Mouse (Mus musculus) A20 (cell line): ENCODE measurements at regions not wholly inside any gene's neighbourhood (a gene's known extent, or its start where the extent isn't known, plus 50 kb on each side); places are given as distances from the start of the nearest gene placed in this dataset.

ENCODE experiments used
- DNase-seq: peaks from one replicate; pipeline ENCODE4 v3.0.0-alpha.2; 2011; ENCODE audit warnings: low read depth, low spot score

DNA sequence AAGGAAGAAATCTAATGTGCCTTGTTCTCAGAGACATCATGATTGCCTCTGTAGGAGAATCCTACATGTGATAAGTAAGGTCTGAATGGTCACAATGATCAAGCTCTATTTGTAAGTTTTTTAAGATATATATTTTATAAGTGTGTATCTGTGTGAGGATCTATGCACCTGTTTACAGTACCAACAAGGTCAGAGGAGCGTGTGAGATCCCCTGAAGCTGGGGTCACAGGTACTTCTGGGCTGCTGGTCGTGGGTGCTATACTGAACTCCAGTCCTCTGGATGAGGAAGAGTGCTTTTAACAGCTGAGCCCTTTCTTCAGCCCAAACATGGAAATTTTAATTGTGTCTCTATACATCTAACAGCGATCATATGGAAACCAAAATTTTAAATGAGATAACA, 181.1 kb upstream of the Topaz1 start:
- DNase-seq = no peak

DNA sequence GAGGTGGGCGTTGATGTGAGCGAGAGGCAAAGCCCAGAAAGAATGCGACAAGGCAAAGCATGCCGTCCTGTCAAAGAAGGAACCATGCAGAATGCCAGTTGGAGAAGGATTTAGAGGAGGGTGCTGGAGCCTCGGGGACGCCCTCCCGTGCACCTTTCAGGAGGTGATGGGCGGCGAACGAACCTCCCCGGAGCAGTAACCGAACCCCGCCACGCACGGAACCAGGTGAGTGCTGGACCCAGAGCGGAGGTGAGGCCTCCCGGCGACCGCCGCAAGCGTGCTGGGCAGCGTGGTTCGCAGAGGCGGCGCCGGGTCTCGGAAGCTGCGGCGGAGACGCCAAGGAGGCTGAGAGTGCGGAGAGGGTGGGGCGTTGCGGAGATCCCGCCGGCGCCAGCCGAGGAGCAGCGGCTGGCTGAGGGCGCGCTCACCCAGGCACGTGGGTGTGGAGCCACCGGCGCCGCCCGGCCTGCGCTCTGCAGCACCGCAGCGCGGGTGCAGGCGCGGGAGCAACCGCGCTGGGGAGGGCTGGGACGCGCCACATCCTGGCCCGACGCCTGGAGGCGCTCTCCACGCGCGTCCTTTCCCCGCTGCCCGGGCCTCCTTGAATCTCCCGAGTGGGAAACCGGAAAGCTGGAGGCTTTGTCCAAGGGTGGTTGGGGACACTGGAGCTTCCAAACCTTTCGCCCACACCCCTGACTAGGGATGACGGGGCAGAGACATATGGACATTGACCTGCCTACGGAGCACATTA, 178.3 kb upstream of the Topaz1 start:
- DNase-seq = no peak

DNA sequence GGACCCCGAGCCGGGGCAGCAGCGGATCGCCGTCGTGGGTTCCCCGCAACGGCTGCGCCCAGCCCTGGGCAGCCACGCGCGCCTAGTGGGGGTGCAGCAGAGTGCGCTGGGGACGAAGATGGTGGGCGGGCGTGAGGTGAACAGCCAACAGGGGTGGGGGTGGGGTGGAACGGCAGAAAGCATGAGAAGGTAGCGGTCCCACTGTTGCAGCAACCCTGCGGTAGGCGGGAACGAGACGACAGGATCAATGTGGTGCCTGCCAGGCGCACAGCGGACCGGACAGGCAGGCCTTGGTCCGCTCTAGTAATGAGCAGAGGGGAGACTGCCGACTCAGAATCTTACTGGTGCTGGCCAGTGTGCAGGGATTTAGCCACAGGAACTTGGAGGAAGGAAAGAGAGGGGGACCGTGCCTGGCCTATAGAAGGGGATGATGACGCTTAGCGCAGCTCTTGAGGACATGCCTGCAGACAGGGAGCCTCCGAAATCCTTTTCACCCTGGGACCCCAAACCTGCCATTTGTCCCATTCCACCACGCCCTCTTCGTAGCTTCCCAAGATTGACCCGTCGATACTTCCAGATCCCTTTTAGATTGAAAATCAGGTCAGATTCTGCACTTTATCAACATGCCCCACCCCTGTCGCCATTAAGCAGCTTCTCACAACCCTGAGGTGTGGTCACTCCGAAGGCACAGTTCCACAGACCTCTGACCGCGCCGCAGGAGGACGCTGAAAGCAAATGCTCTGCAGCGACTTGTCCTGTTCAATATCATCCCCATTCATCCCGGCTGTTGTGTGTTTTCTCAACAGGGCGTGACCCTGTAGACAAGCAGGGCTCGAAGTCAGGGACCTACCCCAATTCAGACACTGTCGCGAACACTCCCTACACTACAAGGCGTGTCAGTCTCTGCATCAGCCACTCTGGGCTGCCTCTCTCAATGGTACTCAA, 177.4 kb upstream of the Topaz1 start:
- no peak for DNase-seq

DNA sequence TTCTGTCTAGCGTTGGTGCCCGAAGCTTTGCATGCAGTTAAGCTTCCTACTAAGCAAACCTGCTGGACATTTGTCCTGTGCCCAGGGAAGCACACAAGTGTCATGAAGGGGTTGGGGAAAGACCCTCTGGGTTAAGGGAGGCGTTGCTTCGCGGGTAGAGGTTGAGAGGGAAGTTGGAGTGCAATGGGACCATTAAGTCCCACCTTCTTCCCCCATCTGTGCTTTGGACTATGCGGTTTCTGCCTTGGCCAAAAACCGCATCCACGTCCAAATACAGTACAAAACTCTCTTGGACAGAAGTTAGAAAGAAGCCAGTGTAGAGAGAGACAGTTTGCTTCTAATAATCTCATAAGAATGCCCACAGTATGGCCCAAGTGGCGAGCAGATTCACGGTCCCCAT, 176.1 kb upstream of the Topaz1 start:
- no peak for DNase-seq

DNA sequence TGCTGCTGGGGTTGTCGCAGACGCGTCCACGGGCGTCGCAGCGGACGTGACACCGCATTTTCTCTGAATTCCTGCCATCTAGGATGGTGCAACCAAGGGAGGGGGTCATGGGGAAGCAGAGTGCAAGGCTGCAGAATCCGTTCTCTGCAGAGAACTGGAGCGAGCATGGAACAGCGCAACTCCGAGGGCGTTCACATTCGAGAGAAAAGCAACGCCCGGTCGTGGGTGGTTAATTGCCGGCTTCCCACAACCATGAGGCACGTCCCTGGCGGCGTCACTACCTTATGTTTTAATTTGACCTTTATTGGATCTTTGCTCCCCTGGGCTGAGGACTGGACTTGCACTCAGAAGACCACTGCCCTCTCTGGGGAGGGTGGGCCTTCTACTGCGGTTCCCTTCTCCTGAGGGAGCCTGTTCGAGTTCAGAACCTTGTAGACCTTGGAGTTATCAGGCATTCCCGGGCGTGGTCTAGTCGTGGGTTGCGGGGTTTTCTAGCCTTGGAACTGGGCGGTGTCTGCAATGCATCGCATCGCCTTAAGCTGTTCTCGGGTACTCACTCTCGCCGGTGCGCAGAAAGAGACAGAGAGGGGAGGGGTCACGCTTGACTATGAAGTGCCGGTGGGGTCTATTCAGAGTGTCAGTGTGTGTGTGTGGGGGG, 175.6 kb upstream of the Topaz1 start:
- no peak for DNase-seq

DNA sequence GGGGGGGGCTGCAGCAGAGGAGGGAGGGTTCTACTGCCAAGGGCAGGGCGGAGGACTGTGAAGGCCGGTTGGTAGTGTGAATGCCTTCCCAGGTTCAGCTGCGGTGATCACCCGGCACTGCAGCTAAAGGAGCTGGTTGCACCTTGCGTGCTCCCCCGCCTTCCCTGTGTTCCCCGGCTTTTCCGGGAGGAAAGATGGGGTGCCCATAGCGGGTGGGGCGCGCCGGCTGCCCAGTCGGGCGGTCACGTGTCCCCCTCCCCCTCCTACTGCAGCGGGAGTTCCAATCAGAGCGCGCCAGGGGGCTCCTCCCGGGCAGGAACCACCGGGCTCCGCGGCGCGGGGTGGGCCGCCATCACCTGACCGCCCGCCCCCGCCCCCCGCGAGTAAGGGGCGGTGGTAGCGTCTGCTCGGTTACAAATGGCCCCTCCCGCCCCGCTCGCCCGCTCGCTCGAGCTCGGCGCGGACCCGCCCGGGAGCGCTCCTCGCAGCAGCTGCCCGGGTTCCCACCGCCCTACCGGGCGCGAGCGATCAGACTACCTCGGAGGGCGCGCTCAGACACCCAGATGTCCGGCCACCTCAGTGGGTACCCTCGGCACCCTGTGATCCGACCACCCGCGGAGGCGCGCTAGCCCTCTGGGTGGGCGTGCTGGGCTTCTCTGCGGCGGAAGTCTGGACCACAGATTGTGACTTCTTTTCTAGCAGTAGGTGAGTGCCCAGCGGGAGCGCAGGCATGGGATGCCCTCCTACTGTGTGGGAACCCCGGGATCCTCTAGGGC, 174.9 kb upstream of the Topaz1 start:
- DNase-seq = no peak

DNA sequence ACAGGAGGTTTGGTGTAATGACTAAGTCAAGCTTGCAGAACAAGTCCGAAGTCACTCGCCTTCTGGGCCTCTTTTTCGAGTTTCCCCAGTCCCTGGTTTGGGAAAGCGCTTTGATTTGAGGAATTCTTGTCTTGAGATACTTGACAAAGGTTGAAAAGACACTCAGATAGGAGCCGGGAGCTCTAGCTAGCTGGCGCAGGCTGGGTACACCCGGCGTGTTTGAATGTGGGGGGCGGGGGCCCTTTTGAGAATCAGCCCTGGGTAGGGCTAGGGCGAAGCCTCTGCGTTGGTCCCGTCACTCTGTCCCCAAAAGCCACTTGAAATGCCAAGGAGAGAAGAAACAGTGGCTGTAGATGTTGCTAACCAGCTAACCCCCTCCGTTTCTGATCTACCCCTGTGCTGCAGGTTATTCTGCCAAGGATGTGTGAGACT, 174.3 kb upstream of the Topaz1 start:
- DNase-seq = no peak

DNA sequence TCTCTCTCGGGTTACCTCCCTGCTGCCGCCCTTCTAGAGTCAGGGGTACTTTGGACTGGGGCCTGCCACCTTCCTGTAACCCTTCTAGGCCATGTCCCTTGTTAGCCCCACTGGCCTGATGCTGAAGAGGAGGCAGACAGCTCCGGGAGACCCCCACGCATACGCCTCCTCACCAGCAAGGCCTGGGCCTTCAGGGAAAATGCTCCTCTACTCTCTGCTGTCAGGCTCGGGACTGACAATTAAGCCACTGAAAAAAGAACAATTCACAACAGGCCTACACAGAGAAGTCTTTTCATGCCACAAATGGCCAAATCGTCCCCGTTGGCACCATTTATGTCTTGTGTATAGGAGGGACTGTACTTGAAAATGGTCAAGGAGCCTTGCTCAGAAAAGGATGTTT, 161.9 kb upstream of the Topaz1 start:
- no peak for DNase-seq

DNA sequence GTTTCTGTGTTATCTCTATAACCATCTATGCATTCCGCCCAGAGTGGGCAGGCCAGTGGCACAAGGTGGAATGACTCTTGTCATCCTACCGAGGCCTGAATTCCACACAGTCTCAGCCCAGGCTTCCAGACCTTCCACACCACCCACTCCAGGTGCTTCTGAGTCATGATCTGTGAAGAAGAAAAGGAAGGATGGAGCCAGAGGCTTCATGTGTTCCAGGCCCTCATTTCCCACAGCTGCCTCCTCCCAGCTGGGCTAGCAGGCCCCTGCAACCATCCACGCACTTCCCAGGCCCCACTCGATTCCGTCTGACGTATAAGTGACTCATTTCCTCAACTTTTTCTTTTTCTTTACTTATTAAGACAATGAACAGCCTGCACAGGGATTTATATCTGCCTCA, 160.7 kb upstream of the Topaz1 start:
- DNase-seq = no peak

DNA sequence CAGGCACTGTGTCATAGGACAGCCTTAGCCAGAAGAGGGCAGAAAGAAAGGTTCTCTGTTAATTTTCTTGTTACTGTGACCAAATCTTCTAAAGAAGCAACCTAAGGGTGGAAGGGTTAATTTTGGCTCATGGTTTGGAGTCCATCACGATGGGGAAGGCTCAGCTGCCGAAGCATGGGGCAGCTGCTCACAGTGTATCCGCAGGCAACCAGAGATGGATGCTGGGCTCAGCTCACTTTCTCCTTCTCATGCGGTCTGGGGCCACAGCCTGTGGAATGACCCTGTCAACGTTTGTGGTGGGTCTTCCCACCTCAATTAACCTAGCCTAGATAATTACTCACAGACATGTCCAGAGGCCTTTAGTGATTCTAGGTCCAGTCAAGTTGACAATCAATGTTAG, 160.2 kb upstream of the Topaz1 start:
- no peak for DNase-seq

DNA sequence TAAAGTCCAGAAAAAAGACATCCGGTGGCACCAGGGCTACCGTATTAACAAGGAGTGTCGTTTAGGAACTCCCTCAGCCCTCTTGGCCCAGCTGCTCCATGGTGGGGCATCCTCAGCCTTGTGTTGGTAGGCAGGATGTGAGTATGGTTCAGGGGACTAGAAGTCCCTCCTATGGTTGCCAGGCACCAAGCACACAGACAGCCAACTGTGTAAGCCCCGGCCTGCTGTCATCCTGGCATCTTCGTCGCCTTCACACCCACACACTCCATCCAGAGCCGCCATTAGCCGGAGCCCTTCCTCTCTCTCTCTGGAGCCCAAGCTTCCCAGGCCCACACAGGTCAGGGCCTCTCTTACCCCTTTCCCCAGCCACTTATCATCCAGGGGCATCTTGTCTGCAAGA, 158.9 kb upstream of the Topaz1 start:
- DNase-seq = no peak

DNA sequence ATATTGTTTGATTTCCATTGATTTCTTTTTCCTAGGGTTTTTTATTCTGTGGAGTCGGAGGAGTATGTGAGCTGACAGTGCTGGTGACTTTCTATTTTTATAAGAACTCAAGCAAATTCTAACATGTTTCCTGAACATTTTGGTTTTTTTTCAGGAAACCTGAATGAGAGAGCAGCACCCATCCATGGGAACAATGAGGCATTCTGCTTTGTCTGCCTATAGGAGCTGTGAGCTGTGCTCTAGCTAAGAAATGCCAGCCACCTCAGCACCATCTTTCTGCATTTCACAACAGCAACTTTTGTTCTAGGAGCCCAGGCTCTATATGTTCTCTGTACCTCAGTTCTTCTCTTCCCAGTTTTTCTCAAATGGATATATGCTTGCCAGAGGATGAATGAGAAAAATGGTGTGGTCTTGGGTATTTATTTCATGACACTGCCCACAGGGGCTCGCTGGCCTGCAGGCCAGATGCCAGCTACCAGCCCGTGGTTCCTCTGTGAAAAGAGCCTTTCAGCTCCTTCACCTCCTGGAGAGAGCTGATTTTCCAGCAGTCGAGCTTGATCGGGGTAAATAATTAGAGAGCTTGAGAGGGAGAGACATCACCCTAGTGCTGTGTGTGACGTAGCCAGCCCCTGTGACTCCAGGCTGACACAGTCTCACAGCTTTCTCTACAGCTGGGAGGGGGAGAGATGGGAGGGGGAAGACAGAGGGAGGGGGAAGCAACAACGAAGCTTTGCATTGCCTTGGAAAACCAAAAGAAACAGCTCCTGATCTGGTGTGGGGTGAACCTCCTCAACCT, 154.1 kb upstream of the Topaz1 start:
- no peak for DNase-seq

DNA sequence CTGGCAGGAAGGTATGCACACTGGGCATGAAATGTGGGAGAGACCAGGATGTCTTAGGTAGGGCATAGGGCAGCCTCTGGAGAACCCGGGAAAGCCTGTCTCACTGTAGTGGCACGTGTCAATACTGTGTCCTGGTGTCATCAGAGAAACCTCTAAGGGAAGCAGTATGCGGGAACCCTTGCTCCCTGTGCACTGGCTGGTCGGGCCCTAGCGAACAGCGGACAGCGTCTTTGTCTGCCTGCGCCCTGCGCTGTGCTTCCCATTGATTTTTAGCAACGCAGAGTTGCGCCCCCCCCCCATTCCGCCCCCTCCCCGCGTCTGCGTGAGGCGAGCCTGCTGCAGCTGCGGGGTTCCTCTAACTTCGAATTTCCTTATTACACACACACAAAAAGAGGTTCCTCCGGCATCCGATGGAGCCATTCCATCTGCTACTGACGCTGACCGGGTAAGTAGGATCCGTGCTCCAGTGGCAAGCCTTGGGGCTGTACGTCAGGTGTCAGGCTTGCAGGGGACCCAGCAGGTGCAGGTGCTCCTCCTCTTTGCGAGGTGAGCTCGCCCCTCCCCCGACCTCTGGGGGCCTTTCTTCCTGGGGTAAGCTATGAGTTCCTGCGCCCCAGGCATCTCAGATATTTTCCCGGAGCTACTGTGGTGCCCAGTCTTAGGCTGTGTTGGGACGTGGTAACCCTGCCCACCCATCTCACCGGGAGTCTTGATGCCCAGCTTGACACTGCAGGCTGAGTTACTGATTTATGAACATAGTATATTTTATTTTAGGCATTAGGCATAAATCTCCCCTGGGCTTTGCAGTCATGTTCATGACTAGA, 151.8 kb upstream of the Topaz1 start:
- DNase-seq = no peak

DNA sequence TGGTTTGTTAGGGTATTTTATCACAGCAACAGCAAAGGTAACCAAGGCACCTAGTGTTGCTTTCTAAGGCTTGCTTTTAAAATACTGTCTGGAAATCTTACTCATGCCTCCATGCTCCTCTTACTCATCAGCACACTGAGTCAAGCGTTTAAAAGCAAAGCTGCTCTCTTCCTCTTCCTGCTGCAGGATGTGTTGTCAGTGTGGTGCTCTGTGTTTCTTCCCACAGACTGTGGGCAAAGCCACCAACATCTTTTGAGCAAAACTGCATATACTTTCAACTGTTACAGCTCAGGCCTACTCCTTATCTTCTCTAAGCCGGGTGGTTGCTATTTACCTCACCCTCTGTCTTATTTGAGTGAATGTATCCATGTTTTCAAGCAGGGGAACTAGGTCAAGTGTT, 144.0 kb upstream of the Topaz1 start:
- DNase-seq = no peak

DNA sequence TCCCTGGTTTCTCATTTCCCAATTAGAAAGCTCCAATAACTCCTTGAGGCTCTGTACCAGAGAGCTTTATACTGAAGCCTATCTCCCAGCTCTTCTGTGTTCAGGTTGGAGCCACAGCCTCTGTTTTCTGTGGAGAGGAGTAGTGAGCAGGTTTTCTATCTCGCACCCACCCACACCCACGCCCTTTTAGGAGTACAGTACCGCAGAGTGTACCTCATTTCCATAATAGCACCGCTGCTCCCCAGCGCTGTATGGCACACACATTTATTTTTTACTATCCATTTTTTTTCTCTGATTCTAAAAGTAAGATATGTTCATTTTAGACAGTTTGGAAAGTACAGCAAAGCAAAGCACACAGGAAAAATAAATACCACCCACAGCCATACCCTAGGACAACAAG, 137.5 kb upstream of the Topaz1 start:
- DNase-seq = no peak

DNA sequence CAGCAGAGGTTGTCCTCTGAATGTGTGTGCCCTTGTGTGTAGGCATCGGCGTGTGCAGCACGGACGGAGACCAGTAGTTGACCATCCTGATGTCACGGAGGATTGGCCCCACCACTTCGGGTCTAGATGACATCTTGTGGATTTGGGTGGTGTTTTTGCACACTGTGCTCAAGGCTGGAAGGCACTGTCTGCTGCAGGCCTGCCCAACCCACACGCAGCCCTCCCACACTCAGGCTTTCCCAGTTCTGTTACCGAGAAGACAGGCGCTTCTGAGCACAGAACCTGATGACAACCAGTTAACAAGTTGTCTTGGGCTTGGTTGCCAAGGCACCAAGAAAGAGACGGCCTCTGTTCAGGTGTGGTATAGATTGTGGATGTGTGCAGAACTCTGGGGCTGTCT, 136.2 kb upstream of the Topaz1 start:
- DNase-seq = no peak

DNA sequence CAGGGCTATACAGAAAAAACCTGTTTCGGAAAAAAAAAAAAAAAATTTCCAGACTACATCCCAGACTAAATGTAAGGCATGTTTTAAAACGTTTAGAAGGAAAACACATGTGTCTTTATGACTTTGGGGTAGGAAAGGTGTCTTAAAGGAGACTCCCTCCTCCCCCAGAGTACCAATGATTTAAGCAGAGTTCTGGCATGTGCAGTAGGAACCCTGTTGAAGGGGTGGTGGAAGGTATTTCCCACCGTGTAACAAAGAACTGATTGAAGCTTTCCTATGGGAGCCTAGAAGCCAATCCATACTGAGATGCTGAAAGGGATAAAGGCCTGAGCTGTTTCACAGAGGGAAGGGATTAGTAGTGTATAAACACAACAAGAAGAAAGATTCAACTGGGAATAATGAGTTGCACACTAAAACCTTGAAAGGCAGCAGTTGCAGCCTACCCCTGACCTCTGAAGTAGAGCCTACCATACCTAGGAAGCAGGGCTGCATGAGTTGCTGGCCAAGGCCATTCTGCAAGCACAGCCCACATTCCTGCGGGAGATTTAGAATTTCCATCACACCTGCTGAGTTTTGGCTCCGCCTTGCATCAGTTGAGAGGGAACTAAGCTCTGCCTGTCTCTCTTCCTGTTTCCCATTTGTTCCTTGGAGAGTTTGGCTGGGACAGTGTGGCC, 132.4 kb upstream of the Topaz1 start:
- DNase-seq = no peak

DNA sequence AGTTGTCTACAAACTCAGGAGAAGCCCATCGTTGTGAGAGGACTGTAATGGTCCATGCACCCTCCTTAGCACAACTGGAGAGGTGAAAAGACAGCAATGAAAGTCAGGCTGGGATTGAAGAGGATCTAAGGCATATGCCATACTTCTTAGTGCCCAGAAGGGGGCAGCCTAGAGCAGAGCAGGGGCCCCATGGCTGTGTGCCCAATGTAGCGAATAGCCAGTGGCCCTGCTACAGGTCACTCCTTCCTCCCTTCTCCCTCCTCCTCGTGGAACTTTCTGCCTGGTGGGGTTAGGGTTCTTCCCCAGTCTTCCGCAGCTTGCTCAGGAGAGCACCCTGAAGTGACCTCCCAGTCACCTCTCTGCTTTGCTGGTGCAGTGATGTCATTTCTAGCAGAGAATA, 131.8 kb upstream of the Topaz1 start:
- peak; percentile 42 for DNase-seq

DNA sequence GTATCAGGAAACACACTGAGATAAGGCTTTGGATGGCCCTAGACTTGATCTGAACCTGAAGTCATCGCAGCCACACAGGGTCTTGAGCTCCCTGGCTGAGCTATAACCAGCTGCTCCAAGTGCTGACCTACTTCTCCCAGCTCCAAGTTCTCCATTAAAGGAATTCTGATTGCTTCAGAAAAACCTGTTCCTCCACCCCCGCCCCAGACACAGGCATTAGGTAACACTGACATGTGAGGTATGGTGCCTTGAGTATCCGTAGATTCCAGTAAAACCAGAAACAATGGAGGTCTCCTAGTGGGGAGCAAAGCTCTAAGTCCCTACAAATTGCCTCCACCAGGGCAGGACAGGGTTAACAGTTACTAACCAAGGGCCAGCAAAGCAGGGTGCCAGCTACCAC, 129.4 kb upstream of the Topaz1 start:
- no peak for DNase-seq
